Mouse (Mus musculus): Measurements from ENCODE around the gene Ung. TPM values are rescaled to one million over a fixed set of nuclear protein-coding genes. Genes with fewer than 3 reads are reported as not detected.
A peak's percentile ranks its signal among the peaks of the same experiment; 100 is the strongest.

The Ung gene
- total and polyA plus RNA-seq, 3 experiments: 13.9 to 89.3 (median 17.6) TPM

- peak; percentile 83 for DNase-seq (ENCODE audit: low spot score)
- peak; percentile 77 for ATAC-seq (ENCODE audit: extremely low read depth, insufficient number of reproducible peaks, low FRiP score, poor library complexity, severe bottlenecking)
- H3K36me3 ChIP-seq (replicated peaks): peaks cover 29% of the 10 kb centered on the region
- no peaks in the 10 kb centered on the region for H3K9me3 ChIP-seq (replicated peaks)
- no peak for TF ChIP-seq CTCF (IDR thresholded peaks at IDR 0.05; ENCODE audit: low read depth, low read length)
- no peak for TF ChIP-seq POLR2AphosphoS5 (IDR thresholded peaks at IDR 0.05; ENCODE audit: insufficient replicate concordance, low read depth, low read length)
- TF ChIP-seq GATA1 (IDR thresholded peaks at IDR 0.05; ENCODE audit: borderline replicate concordance, low read length): no peak
- TF ChIP-seq TAL1 (conservative IDR thresholded peaks at IDR 0.05; ENCODE audit: low read depth, low read length): no peak
- no peak for TF ChIP-seq GATA2 (IDR thresholded peaks at IDR 0.05; ENCODE audit: borderline replicate concordance, low read depth, low read length)
- H3K4me1 ChIP-seq (ENCODE audit: insufficient read depth, low read depth, low read length): peaks cover 24% of the 10 kb centered on the region
- H3K27me3 ChIP-seq (ENCODE audit: insufficient read depth, low read length): no peaks in the 10 kb centered on the region
- peak overlapping the region; percentile 89 for H3K4me3 ChIP-seq (ENCODE audit: low read depth, low read length)
Observed at GRCm38 (mm10) chr5:114099709-114100389, 30.3 kb upstream of the Ung start.

GRCm38 (mm10) chr5:114100390-114101099 is 29.6 kb upstream of the Ung start:
- H3K9me3 ChIP-seq (replicated peaks): no peaks in the 10 kb centered on the region
- peaks cover 36% of the 10 kb centered on the region for H3K36me3 ChIP-seq (replicated peaks)
- DNase-seq (ENCODE audit: low spot score) (peak; percentile 37), ATAC-seq (ENCODE audit: extremely low read depth, insufficient number of reproducible peaks, low FRiP score, poor library complexity, severe bottlenecking) (no peak)
- peak overlapping the region; percentile 89 for H3K4me3 ChIP-seq (ENCODE audit: low read depth, low read length)
- TF ChIP-seq CTCF (IDR thresholded peaks at IDR 0.05; ENCODE audit: low read depth, low read length) (no peak), TAL1 (conservative IDR thresholded peaks at IDR 0.05; ENCODE audit: low read depth, low read length) (no peak), GATA1 (IDR thresholded peaks at IDR 0.05; ENCODE audit: borderline replicate concordance, low read length) (no peak), POLR2AphosphoS5 (IDR thresholded peaks at IDR 0.05; ENCODE audit: insufficient replicate concordance, low read depth, low read length) (no peak), GATA2 (IDR thresholded peaks at IDR 0.05; ENCODE audit: borderline replicate concordance, low read depth, low read length) (no peak)
- no peaks in the 10 kb centered on the region for H3K27me3 ChIP-seq (ENCODE audit: insufficient read depth, low read length)
- H3K4me1 ChIP-seq (ENCODE audit: insufficient read depth, low read depth, low read length): peaks cover 25% of the 10 kb centered on the region

- DNase-seq (ENCODE audit: low spot score) (no peak), ATAC-seq (ENCODE audit: extremely low read depth, insufficient number of reproducible peaks, low FRiP score, poor library complexity, severe bottlenecking) (no peak)
- Histone ChIP-seq H3K4me1 (ENCODE audit: insufficient read depth, low read depth, low read length) (peaks cover 27% of the 10 kb centered on the region), H3K36me3 (replicated peaks) (peaks cover 50% of the 10 kb centered on the region), H3K27me3 (ENCODE audit: insufficient read depth, low read length) (no peaks in the 10 kb centered on the region), H3K4me3 (ENCODE audit: low read depth, low read length) (no peak overlapping the region), H3K9me3 (replicated peaks) (no peaks in the 10 kb centered on the region)
- TF ChIP-seq GATA2 (IDR thresholded peaks at IDR 0.05; ENCODE audit: borderline replicate concordance, low read depth, low read length) (no peak), GATA1 (IDR thresholded peaks at IDR 0.05; ENCODE audit: borderline replicate concordance, low read length) (no peak)
Observed at GRCm38 (mm10) chr5:114101873-114102272, 28.3 kb upstream of the Ung start.

- TF ChIP-seq CTCF (IDR thresholded peaks at IDR 0.05; ENCODE audit: low read depth, low read length) (no peak), GATA2 (IDR thresholded peaks at IDR 0.05; ENCODE audit: borderline replicate concordance, low read depth, low read length) (no peak), GATA1 (IDR thresholded peaks at IDR 0.05; ENCODE audit: borderline replicate concordance, low read length) (no peak), POLR2AphosphoS5 (IDR thresholded peaks at IDR 0.05; ENCODE audit: insufficient replicate concordance, low read depth, low read length) (no peak)
- Histone ChIP-seq H3K27me3 (ENCODE audit: insufficient read depth, low read length) (no peaks in the 10 kb centered on the region), H3K36me3 (replicated peaks) (peaks cover 57% of the 10 kb centered on the region), H3K4me3 (ENCODE audit: low read depth, low read length) (no peak overlapping the region), H3K4me1 (ENCODE audit: insufficient read depth, low read depth, low read length) (peaks cover 27% of the 10 kb centered on the region), H3K9me3 (replicated peaks) (no peaks in the 10 kb centered on the region)
- ATAC-seq (ENCODE audit: extremely low read depth, insufficient number of reproducible peaks, low FRiP score, poor library complexity, severe bottlenecking) (no peak), DNase-seq (ENCODE audit: low spot score) (no peak)
Observed at GRCm38 (mm10) chr5:114102807-114103206, 27.4 kb upstream of the Ung start.

GRCm38 (mm10) chr5:114106391-114106935 is 23.7 kb upstream of the Ung start:
- no peak for ATAC-seq (ENCODE audit: extremely low read depth, insufficient number of reproducible peaks, low FRiP score, poor library complexity, severe bottlenecking)

GRCm38 (mm10) chr5:114113334-114113733 is 16.9 kb upstream of the Ung start:
- Histone ChIP-seq H3K27me3 (ENCODE audit: insufficient read depth, low read length) (no peaks in the 10 kb centered on the region), H3K4me3 (ENCODE audit: low read depth, low read length) (no peak overlapping the region), H3K9me3 (replicated peaks) (no peaks in the 10 kb centered on the region), H3K4me1 (ENCODE audit: insufficient read depth, low read depth, low read length) (no peaks in the 10 kb centered on the region), H3K36me3 (replicated peaks) (peaks cover 97% of the 10 kb centered on the region)
- DNase-seq (ENCODE audit: low spot score) (no peak), ATAC-seq (ENCODE audit: extremely low read depth, insufficient number of reproducible peaks, low FRiP score, poor library complexity, severe bottlenecking) (no peak)
- TF ChIP-seq GATA1 (IDR thresholded peaks at IDR 0.05; ENCODE audit: borderline replicate concordance, low read length) (no peak), TAL1 (conservative IDR thresholded peaks at IDR 0.05; ENCODE audit: low read depth, low read length) (no peak), CTCF (IDR thresholded peaks at IDR 0.05; ENCODE audit: low read depth, low read length) (peak; percentile 18; the same call in 1 of the 2 replicates)

More at GRCm38 (mm10) chr5:114106391-114106935, 23.7 kb upstream of the Ung start:
- no peak for DNase-seq (ENCODE audit: low spot score)
- H3K27me3 ChIP-seq (ENCODE audit: insufficient read depth, low read length): no peaks in the 10 kb centered on the region
- no peak overlapping the region for H3K4me3 ChIP-seq (ENCODE audit: low read depth, low read length)
- H3K36me3 ChIP-seq (replicated peaks): peaks cover 93% of the 10 kb centered on the region
- H3K4me1 ChIP-seq (ENCODE audit: insufficient read depth, low read depth, low read length): peaks cover 10% of the 10 kb centered on the region; the same call in 1 of the 2 replicates
- no peak for TF ChIP-seq TAL1 (conservative IDR thresholded peaks at IDR 0.05; ENCODE audit: low read depth, low read length)
- TF ChIP-seq POLR2AphosphoS5 (IDR thresholded peaks at IDR 0.05; ENCODE audit: insufficient replicate concordance, low read depth, low read length): no peak
- no peak for TF ChIP-seq CTCF (IDR thresholded peaks at IDR 0.05; ENCODE audit: low read depth, low read length)
- TF ChIP-seq GATA2 (IDR thresholded peaks at IDR 0.05; ENCODE audit: borderline replicate concordance, low read depth, low read length): no peak
- TF ChIP-seq GATA1 (IDR thresholded peaks at IDR 0.05; ENCODE audit: borderline replicate concordance, low read length): no peak
- H3K9me3 ChIP-seq (replicated peaks): no peaks in the 10 kb centered on the region
